Mouse (Mus musculus) layer of hippocampus, adult 2 months (tissue): Measurements from ENCODE around the gene Aimp2. TPM values are rescaled to one million over a fixed set of nuclear protein-coding genes. Genes with fewer than 3 reads are reported as not detected.

Experiments
- DNase-seq, 2 experiments: peaks; one replicate each; pipeline ENCODE4 v3.0.0; 2022; ENCODE audit warnings: low spot score in 2 of 2
- H3K27ac ChIP-seq: fragments of 200-600 bp; 2 replicates; pipeline ENCODE4 v1.8.1; 2022
- H3K4me3 ChIP-seq: fragments of 200-600 bp; 2 replicates; pipeline ENCODE4 v1.8.1; 2022; ENCODE audit warnings: mild to moderate bottlenecking
- CTCF ChIP-seq: fragments of 200-600 bp; conservative IDR thresholded peaks from 2 replicates; pipeline ENCODE4 v1.8.1; 2022; ENCODE audit warnings: antibody characterized with exemption, mild to moderate bottlenecking, moderate library complexity
- total RNA-seq, 2 experiments: library from RNA; stranded (reverse); gene quantifications; 2 replicates each; pipeline ENCODE4 v1.2.3; 2021

Aimp2 gene
- total RNA-seq, 2 experiments from 2014 or later: 28.8 to 30.0 TPM

GRCm38 (mm10) chr5:143930656-143931055 is 21.0 kb upstream of the Aimp2 start:
- TF ChIP-seq CTCF: no peak
- H3K4me3 ChIP-seq: no peak overlapping the region
- no peak overlapping the region for H3K27ac ChIP-seq
- no peak for DNase-seq

- DNase-seq: no peak
- TF ChIP-seq CTCF: no peak
- Histone ChIP-seq H3K27ac (no peak overlapping the region), H3K4me3 (no peak overlapping the region)
Measured at GRCm38 (mm10) chr5:143929291-143929690, 19.6 kb upstream of the Aimp2 start.

- DNase-seq: no peak
- Histone ChIP-seq H3K27ac (no peak within 1 kb of the TSS), H3K4me3 (no peak within 1 kb of the TSS)
- no peak for TF ChIP-seq CTCF
Measured at GRCm38 (mm10) chr5:143927875-143928274, 18.2 kb upstream of the Aimp2 start, which contains the start of gene Gm42421. TSS of gene Gm42421 (plus strand) at chr5:143928175.

GRCm38 (mm10) chr5:143924781-143925452 is 15.3 kb upstream of the Aimp2 start:
- no peak for DNase-seq
- H3K4me3 ChIP-seq: no peak overlapping the region
- TF ChIP-seq CTCF: no peak
- no peak overlapping the region for H3K27ac ChIP-seq

GRCm38 (mm10) chr5:143918120-143918519 is 8.5 kb upstream of the Aimp2 start:
- no peak overlapping the region for H3K27ac ChIP-seq
- H3K4me3 ChIP-seq: no peak overlapping the region
- no peak for TF ChIP-seq CTCF
- DNase-seq: no peak

GRCm38 (mm10) chr5:143917418-143917817 is 7.8 kb upstream of the Aimp2 start:
- H3K27ac ChIP-seq: no peak overlapping the region
- TF ChIP-seq CTCF: peak; percentile 74
- H3K4me3 ChIP-seq: no peak overlapping the region
- DNase-seq: peak; percentile 14 to 32

- TF ChIP-seq CTCF: no peak
- no peak overlapping the region for H3K4me3 ChIP-seq
- DNase-seq: no peak
- no peak overlapping the region for H3K27ac ChIP-seq
Measured at GRCm38 (mm10) chr5:143916221-143916620, 6.6 kb upstream of the Aimp2 start.

GRCm38 (mm10) chr5:143908926-143909325 is 721 bp downstream of the Aimp2 start:
- no peak for TF ChIP-seq CTCF
- no peak for DNase-seq
- Histone ChIP-seq H3K27ac (peak overlapping the region; percentile 85), H3K4me3 (peak overlapping the region; percentile 84)

GRCm38 (mm10) chr5:143906429-143906828 is 3.2 kb downstream of the Aimp2 start:
- TF ChIP-seq CTCF: no peak
- no peak overlapping the region for H3K27ac ChIP-seq
- no peak overlapping the region for H3K4me3 ChIP-seq
- no peak for DNase-seq

- DNase-seq: no peak
- no peak for TF ChIP-seq CTCF
- H3K4me3 ChIP-seq: no peak overlapping the region
- H3K27ac ChIP-seq: no peak overlapping the region
Measured at GRCm38 (mm10) chr5:143903813-143904212, 5.8 kb downstream of the Aimp2 start.

- H3K27ac ChIP-seq: peak overlapping the region; percentile 12; the same call in 1 of the 2 replicates
- DNase-seq: peak; percentile 31 to 37
- no peak for TF ChIP-seq CTCF
- H3K4me3 ChIP-seq: no peak overlapping the region
Measured at GRCm38 (mm10) chr5:143902111-143902510, 7.5 kb downstream of the Aimp2 start.

- no peak within 1 kb of the TSS for H3K4me3 ChIP-seq
- no peak within 1 kb of the TSS for H3K27ac ChIP-seq
- TF ChIP-seq CTCF: peak; percentile 23; the same call in 1 of the 2 replicates
- no peak for DNase-seq
Measured at GRCm38 (mm10) chr5:143897635-143898330, 11.9 kb downstream of the Aimp2 start, which contains the start of gene Ankrd61. TSS of gene Ankrd61 (minus strand) at chr5:143897685.

GRCm38 (mm10) chr5:143893396-143893795 is 16.3 kb downstream of the Aimp2 start:
- no peak for DNase-seq
- H3K27ac ChIP-seq: peak overlapping the region; percentile 18; the same call in 1 of the 2 replicates
- H3K4me3 ChIP-seq: no peak overlapping the region
- no peak for TF ChIP-seq CTCF
